Mouse (Mus musculus) inflammation-experienced regulatory T-cells, adult 6 months (primary cell): ENCODE results near the gene Tnnt1. TPM values are rescaled to one million over a fixed set of nuclear protein-coding genes. Genes with fewer than 3 reads are reported as not detected.

Experiments used
- ATAC-seq: one replicate; pipeline ENCODE4 v1.8.0; 2017
- polyA plus RNA-seq, 3 experiments: library from polyadenylated mRNA; unstranded; fragments of 100-300 nt; shearing (Covaris generic); gene quantifications; one replicate each; pipeline ENCODE4 v1.2.1; 2017

Gene Tnnt1
- polyA plus RNA-seq, 3 experiments from 2014 or later, result 6.4 to 8.0 (median 6.9) TPM

DNA sequence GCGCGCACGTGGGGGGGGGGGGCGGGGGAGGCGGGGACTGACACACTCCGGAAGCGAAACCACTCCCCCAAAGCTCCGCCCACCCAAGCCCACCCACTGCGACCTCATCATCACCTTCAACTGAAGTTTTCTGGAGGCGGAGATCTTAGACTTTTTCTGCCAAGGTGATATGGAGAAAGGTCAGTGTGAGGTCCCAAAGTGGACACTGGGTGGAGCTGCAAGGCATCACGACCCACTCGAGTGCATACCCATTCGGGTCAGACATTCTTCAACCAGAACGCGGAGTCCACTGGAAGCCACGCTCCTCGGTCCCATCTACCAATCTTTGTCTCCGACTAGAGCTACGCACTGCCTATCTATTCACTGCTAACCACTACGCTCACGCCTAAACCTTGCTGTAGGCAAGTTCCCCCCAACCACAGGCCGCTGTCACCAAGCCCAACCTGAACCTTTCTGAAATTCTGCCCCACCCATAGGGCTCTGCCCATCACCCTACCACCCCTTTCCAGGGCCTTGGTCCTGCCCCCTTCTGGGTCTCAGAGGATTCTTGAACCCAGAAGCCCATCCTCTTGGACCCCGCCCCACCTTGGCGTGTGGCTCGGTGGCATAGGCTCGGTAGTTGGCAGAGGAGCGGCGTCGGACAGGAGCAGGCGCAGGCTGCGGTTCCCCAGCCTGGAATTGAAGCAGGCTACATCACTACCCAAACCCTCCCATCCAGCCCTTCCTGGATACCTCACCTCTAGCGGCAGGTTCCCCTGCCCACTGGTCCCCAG, 5.2 kb upstream of the Tnnt1 start:
- no peak for ATAC-seq

DNA sequence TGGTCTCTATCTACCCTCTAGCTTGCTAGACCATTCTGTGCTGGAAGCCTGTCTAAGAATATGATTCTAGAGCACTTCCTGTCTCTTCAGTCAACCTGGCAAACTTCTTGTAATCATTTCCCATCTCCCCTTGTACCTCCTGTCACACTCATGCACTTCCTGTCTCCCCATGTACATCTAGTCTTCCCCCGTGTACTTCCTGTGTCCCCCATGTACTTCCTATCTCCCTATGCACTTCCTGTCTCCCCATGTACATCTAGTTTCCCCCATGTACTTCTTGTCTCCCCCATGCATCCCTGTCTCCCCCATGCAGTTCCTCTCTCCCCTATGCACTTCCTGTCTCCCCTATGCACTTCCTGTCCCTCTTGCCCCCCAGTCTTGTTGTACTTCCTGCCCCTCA, 2.3 kb upstream of the Tnnt1 start:
- peak; percentile 85 for ATAC-seq

DNA sequence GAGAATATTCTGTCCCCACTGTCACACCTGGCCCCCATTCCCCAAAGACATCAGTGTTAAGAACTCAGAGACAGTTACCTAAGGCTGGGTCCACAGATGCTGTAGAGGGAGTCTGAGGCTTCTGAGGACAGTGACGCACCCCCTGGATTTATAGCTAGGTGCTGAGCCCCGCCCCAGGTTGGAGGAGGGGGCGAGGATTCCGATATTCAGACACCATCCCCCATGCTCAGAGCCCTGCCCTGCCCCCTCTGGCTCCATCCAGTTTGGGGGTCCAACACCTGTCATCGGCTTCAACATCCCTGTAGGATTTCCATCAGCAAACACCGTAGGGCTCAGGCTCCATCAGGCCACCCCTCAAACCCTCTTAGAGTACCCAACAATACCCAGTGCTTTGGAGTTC, 329 bp downstream of the Tnnt1 start:
- no peak for ATAC-seq

DNA sequence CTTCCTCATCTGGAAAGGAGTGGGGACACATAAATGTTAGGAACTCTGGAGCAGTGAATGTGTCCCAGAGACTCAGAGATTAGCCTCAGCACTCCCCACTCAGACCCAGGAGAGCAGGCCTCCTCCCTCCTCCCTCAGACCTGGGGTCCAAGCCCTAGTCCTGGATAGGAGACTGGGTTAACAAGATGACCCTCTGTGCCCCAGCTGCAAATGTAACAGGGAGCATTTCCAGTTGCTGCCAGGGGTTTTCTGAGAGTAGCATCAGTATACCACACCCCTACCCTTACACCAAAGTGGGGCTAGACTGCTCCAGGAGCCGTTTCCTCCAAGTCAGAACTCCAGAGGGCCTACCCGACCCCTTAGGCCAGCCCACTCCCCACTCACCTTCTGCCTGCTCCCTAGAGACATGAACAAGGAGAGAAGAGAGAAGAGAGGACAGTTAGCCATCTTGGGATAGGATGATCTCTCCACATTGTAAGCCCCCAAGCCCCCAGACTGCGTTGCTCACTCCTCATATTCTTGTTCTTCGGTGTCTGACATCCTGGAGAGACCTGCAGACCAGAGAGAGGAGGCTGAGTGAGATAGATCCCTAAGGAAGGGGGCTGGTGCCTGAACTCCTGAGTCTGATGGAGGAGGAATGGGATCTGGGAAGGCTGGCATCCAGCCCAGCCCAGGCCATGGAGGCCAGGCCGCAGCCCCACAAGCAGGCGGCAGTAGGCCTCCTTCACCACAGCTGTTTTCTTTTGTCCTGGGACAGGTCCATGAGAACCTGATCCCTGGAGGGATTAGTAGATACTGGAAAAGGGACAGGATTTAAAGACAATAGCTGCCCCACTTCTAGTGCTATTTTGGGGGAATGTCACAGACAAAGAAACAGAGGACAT, 2.1 kb downstream of the Tnnt1 start:
- ATAC-seq, result no peak

DNA sequence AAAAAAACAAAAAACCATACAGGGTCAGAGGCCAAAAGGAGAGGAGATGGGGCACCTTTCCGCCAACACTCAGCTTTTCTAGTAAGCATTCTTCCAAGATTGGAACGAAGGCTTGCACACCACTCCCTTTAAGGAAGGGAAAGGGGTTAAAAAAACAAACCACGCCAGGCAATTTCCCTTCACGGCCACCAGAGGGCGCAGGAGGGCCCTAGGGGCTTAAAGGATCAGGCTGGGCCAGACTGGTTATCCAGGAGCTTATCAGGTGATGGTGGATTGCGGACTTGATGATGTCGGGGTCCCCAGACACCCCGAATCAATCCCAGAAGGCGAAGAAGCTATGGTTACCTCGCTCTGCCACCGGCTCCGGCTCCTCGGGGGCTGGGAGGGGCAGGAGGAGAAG, 2.9 kb downstream of the Tnnt1 start:
- ATAC-seq, result peak; percentile 51

DNA sequence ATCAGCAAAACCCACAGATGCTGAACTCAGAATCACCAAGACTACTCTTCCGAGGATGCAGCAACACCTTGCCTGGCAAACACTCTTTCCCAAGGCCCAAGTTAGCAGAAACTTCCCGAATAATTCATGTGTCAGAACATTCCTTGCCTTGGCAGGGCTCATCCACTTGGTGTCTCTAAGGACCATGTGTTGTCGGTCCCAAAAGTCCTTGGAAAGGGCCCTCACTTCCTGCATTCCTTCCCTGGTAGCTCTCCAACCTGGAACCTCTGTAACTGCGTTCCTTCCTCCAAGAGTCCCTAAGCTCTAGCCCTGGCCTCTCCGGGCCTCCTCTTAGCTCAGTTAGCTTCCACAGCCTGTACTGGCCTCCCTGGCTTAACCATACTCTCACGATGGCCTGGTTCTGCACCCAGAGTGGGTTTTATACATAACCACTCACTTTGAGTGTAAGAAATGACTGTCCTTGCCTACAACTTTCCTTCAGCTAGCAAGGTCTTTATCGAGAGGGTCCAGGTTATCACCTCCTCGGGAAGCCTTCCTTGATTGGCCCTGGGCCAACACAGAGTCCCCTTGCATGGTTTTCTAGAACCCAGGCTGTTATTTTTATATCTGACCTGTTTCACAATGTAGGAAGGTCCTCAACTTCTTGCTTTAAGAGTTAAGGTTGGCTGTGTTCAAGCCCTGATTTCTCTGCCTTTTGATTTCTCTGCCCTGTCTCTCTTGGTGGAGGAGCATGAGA, 4.5 kb downstream of the Tnnt1 start:
- ATAC-seq, result no peak

DNA sequence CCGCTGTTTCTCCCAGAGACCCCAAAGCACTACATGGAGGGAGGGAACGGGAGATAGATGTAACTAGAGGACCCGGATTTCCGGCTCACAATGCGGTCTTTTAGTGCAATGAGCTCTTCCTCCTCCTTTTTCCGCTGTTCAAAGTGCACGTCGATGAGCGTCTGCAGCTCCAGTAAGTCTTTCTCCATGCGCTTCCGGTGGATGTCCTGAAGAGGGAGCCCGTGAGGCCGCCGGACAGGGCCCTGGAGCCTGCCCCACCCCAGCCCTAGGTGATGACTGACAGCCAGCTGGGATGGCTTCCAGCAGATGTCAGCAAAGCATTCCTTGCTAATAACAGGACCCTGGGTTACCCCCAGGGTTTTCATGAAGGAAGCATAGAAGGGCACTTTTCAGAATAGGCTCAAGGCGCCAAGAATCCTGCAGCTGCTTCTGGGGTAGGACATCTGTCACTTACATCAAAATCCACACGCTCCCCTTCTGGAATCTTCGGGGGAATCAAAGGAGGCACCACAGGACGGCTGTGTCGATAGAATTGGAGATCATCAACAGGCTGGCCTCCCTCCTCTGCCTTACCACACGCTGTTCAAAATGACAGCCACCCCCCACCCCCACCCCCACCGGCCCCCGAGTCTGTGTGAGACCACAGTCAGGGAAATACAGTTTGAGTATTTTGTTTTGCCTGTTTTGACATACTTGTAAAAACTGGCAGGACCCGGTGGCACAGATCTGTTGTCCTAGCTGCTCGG, 6.1 kb downstream of the Tnnt1 start:
- peak; percentile 93 for ATAC-seq

DNA sequence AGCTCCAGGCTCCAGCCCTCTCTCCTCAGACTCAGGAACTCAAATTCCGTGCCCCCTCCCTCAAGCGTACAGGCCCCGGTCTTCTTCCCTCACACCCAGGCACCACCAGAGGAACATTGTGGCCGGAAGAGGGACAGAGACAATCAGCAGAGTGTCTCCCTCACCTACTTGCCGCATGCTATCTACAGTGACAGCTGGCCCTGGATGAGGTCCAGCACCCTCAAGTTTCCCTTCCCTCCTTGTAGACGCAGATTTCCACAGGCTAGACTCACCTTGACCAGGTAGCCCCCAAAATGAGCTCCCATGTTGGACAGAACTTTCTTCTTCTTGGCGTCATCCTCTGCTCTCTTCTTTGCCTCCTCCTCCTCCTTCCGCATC, 7.5 kb downstream of the Tnnt1 start:
- ATAC-seq, result no peak

DNA sequence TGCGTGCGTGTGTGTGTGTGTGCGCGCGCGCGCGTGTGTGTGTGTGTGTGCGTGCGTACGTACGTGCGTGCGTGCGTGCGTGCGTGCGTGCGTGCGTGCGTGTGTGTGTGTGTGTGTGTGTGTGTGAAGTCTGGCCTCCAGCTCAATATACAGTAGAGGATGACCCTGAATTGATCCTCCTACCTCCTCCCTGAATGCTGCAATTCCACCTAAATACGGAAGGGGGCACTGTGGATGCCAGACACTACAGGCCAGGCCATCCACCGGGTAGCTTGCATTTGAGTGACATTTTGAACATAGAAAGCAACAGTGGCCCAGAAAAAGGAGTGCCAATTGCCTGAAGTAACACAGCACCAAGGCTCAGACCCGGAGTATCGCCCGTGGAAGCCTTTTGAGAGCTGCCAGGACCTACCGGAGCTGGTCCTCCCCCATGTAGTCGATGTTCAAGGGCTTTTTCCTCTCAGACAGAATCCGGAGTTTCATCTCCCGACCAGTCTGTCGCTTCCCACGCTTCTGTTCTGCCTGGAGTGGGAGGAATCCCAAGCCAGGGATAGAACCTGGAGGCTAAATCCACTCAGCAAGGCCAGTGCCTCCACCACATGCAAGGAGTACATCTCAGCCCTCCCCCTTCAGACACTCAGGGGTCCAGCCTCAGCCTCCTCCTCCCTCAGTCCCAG, 8.0 kb downstream of the Tnnt1 start:
- no peak for ATAC-seq

DNA sequence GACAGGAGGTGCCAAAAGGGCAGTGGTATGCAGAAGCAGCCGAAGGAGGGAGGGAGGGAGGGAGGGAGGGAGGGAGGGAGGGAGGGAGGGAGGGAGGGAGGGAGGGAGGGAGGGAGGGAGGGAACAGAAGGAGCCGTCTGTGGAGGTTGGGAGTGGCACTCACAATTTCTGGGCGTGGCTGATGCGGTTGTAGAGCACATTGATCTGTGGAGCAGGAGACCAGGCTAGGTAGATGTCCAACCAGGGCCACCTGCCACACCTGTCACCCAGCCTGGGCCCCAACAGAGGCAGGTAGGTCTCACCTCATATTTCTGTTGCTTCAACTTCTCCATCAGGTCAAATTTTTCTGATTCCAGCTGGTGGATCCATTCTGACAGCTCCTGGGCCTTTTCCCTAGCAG, 9.0 kb downstream of the Tnnt1 start:
- ATAC-seq, result no peak

DNA sequence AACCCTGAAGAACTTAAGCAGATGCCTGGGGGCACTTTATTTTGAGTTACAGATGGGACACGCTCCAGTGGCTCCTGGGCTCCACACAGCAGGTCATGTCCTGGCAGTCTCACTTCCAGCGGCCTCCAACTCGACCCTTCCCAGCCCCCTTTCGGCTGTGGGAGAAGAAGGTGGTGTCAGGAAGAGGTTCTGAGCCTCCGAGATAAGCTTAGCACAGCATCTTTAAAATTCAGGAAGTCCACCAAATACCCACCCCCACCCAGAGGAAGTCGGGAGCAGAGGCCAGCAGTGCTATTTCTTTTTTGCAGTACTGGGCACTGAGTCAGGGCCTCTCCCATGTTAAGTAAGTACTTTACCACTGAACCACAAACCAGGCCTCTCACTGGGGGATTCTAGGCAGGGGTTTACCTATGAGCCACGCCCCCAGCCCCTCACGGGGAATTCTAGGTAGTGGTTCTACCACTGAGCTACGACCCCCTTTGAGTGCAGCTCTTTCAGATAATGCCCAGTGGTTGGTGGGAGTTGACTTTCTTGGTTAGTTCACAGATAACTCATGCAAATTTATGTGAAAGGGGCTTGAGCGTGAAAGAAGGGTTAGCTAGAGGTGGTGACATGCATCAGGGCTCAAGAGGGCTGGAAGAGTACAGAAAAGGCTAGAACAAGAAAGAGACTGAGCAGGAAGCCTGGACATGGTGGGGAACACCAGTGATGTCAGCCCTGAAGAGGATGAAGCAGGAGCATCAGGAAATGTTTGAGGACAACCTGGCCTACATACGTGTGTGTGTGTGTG, 11.3 kb downstream of the Tnnt1 start:
- no peak for ATAC-seq

DNA sequence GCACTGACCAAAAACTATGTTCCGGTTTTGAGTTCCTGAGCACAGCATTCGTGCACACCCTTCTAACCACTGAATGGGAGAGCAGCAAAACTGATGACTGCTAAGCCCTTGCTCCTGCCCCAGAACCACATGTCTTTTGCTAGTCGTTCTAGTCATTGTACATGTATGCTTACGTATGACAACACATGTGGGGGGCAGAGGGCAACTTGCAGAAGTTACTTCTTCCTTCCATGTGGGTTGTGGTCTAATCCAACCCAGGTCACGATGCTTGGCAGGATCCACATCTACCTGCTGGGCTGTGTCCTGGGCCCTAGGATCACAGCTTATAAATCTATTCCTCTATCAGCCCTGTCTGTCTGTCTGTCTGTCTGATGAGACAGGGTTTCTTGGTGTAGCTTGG, 12.3 kb downstream of the Tnnt1 start:
- no peak for ATAC-seq

DNA sequence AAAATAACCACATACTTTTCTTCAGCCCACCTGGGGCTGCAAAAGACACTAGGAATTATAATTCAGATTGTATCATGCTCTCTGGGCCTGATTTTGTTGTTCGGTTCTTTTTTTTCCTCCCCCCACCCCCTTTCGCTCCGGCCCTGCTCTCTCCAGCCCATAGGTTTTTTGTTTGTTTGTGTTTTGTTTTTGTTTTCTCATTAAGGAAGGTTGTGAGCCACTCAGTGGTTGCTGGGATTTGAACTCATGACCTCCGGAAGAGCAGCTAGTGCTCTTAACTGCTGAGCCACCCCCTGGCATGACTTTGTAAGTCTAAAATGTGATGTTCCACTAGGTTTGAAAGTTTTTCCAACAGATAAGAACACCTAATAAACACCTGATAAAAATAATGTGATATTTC, 13.1 kb downstream of the Tnnt1 start:
- ATAC-seq, result no peak

DNA sequence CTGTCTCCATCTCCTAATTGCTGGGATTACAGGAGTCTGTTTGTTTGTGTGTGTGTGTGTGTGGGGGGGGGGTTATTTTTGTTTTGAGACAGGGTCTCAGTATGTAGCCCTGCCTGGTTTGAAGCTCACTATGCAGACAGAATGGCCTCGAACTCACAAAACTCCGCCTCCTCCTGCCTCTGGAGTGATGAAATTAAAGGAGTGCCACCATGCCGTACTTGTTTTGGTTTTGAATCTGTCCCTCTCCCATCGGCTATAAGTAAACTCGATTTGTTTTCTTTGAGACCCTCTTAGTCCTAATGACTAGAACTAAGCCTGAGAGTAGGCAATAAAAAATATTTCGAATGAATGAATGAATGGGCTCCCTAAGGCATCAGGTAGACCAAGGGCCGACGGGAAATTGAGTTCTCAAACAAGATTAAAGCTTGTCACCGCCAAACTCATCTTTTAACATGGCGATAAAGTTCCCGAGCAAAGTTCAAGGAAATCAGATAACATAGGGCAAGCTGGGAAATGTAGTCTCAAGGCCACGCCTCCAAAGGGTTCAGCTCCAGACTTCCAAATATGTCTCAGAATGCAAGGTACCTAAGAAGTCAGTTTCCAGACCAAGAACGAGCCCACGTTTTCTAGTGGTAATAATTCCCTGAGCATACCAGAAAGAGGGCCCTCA, 13.6 kb downstream of the Tnnt1 start:
- no peak for ATAC-seq

DNA sequence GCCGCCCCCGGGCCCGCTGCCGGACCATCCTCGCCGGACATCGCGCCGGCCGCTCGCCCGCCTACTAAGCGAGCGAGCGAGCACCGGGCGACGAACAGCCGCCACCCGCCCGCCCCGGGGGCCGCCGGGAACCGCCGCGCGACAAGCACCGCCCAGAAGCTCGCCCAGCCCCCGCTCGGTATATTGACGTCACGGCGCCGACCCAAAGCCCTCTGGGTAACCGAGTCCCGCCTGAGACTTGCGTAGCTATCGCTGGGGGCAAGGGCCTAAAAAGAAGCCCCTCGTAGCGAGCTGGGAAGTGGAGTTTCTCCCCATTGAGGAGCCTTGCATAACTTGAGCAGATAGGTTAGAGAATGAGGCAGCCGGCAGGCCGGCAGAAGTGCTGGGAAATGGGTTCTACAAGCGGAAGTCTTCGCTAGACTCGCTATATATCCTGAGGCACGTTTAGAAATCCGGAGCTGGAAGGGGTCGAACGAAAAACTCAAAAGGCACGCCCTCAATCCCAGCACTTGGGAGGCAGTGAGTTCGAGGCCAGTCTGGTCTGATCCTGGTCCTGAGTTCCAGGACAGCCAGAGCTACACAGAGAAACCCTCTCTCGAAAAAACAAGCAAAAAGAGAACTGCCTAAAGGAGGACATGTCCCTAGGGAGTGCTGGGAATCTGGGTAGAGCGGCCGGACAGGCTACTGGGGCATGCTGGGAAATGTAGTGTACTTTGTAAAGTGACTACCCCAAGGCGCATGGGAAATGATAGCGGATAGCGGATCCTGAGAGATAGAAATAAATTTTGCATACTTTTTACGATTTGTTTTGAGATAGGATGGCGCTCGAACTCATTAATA, 14.4 kb downstream of the Tnnt1 start, which contains the start of gene Ppp1r12c:
TSS of gene Ppp1r12c (minus strand) at position 123 of the 840 bp plus-strand sequence.
- peak; percentile 88 for ATAC-seq

DNA sequence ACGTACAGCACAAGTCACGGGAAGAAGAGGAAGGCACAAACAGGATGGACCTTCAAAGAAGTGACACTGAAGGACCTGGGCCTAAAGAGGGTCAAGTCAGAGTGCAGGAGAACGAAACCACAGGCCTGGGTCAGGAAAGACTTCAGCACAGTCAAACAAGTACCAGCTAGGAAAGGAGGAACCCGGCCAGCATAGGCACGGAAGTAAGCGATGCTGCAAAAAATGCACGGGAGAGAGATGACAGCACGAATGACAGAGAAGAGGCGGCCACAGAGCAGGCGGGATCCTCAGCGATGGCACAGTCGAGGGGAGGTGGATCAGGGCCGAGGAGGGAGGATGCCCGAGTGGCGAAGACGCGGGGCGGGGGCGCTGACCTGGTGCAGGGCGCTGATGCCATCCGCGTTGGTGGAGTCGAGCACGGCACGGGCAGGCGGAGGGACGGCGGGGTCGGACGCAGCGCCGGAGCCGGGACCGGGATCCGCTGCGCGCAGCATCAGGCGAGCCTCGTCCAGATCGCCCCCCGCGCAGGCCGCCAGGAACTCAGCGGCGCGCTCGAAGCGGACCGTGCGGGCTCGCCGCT, 15.2 kb downstream of the Tnnt1 start:
- ATAC-seq, result peak; percentile 46

DNA sequence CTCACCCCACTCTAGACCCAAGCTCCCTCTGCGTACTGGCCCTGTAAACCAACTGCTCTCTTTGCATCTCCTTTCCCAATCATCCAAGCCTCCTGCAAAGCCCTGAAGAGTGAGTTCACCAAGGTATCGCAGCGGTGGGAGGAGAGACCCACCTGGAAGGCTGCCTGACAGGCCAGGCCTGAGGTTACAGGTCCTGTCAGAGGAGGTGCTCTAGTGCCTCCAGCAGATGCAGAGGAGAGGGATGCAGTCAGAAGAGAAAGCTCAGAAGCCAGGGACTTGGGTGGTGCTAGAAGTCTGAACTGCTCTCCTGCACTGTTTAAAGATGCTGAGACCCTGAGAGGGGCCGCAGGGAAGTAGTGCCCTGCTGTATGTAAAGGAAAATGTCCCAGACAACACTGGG, 17.1 kb downstream of the Tnnt1 start:
- no peak for ATAC-seq

DNA sequence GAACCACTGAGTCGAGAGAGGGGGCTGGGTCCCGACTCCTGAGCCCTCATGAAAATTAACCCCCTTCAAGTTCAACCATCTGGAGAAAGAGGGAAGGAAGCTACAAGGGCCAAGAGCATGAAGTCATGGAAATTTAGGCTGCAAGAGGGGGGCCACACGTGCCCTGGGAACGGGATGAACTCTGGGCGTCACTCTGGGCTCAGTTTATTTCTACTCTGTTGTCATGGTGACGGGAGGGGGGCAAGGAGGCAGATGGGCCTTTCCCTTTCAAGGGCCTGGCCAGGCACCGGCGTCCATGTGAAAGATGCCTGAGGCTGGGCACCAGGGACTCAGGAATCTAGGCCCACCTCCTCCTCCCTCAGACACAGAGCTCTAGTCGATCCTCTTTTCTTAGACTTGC, 17.9 kb downstream of the Tnnt1 start:
- ATAC-seq, result no peak

DNA sequence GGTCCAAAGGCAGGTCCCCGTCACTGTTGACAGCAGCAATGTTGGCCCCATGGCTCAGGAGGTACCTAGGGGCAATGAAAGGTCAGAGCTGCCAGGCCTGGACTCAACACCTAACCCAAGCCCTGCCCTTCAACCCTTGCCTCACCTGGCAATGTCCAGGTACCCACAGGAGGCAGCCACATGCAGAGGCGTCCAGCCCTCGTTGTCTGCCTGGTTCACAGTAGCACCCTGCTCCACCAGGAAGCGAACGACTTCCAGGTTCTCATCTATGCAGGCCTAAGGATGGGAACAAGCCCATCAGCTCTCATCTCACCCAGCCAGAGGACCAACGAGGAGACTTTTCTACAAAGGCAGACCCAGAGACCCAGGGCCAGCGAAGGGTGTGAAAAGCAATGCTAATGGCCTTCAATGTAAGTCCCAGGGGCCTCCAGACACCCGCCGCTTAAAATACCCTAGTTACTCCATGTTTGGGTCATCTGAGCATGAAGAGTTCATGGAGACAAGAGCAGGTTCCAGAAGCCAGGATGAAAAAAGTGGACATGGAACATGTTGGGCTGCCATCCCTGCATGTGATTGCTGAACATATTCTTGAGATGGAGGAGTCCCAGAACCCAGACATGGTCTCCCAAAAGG, 18.8 kb downstream of the Tnnt1 start:
- no peak for ATAC-seq
